Mouse (Mus musculus): ENCODE results near the gene Ndufa8.

Ndufa8 gene

DNA sequence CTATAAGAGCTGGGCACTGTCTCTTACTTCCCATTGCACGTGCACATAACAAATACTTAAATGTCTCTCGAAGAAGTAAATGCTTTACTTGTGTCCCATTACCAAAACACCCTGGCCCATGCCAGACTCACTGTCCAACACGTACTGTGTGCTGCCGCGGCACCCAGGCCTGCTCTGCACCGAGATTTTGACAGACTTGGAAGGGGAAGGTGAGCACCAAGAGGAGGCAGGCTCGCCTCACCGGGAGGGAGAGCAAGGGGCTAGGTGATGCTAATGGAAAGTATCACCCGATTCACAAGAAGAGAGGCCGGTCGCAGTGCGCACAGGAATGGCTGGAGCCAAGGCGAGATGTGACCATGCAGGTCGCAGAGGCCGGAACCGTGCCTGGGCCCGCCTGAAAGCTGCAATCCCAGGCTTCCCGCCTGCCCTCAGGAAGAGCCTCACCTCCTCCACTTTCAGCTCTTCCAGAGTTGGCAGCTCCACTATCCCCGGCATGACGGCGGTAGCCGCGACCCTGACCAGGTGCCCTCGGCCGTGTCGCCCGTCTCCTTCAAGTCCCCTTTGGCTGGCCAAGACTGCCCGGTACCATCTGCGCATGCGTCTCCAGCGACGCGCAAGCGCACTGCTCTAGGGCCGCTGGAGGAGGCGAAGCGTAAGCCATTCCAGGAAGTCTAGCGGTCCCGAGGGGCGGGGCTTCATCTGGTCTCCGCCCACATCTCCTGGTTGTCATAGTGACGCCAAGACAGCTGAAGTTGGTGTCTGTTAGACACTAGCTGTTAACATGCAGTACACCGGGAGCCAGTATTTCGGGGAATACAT lies at the start of gene Ndufa8, which contains the start of gene Morn5:
TSS of gene Ndufa8 (minus strand) at position 659 of the 819 bp plus-strand sequence.
TSS of gene Morn5 (plus strand) at position 711 of the 819 bp plus-strand sequence.
- DNase-seq (ENCODE audit: low spot score): peak; percentile 99

- DNase-seq (ENCODE audit: low spot score): no peak
These were observed 48.8 kb upstream of the Ndufa8 start for GRCm38 (mm10) chr2:36098021-36098420.

- DNase-seq (ENCODE audit: low spot score): no peak
These were observed 48.1 kb upstream of the Ndufa8 start for GRCm38 (mm10) chr2:36097129-36097815.

DNA sequence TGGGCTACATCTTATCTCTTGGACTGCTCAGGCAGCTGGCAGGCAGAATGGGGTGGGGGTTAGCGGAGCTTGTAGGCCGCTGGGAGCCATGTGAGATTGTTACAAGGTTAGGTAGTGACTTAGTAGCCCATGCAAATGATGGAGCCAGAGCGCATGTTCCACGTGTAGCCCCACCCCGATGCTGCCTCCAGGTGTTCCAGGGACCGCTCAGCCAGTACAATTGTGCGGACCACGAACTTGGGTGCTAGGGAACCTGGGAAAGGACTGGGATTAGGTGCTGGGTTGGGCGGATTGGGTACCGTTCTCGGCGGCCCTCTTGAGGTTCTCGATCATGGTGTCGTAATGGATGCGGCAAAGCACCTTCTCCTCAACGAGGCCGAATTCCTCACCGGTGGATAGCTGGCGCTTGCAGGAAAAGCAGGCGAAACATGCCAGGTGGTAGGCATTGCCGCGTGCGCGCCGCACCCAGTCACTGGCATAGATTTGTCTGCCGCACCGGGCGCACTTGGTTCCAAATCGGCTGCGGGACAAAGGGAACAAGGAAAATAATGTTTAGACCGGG lies 44.8 kb upstream of the Ndufa8 start:
- DNase-seq (ENCODE audit: low spot score): no peak

DNA sequence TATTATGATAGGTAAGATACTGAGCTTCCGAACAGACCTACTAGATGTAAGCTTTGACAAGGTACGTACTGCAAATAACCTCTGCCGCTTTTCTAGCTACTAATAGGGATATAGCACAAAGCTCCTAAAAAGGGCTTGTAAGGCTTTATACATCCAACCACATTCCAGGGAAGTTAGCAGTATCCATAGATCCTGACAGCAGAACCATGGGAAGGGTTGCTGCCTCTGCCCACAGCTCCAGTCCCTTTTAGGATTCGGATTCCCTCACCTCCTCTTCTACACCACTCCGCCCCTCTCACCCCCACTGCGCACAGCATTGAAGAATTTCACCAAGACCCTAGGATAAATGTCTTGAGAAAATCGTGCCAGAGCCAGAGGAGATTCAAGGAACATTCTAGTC lies 44.1 kb upstream of the Ndufa8 start:
- DNase-seq (ENCODE audit: low spot score): no peak

DNA sequence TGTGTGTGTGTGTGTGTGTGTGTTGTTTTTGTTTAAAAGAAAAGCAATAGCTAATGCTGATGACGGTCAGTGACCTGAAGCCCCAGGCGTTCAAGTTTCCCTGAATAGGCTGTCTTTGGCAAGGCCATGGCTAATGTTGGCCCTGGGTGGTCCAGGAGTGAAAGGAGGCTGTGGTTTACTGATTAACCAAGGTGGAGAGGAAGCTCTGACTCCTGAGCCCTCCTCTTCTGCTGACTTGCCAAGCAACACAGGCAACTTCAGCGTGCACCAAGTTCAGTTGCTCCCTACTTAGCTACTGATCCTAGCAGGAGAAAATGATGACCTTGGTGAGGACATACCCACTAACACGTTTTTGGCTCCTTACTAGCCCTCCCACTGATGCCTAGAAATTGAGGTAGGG lies 43.5 kb upstream of the Ndufa8 start:
- peak; percentile 30 for DNase-seq (ENCODE audit: low spot score)

- peak; percentile 92 for DNase-seq (ENCODE audit: low spot score)
These were observed 41.9 kb upstream of the Ndufa8 start for GRCm38 (mm10) chr2:36090853-36091741.

DNA sequence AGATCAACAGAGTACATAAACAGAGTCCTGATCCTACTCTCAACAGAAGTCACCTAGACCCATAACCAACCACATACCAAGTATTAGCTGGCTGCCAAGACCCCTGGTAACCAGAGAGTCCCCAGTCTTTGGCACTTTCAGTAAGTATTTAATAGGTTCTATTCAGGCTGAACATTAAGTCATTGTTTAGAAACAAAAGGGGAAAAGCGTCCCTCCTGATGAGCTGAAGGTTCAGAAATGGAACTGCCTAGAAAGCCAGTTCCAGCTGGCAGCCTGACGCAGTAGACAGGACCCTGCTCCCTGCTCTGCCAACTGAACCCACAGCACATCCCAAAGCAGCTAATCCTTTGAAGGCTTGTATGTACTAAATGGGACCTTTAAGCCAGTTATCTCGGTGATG lies 40.0 kb upstream of the Ndufa8 start:
- no peak for DNase-seq (ENCODE audit: low spot score)

- DNase-seq (ENCODE audit: low spot score): no peak
These were observed 35.8 kb upstream of the Ndufa8 start for GRCm38 (mm10) chr2:36085041-36085440.

DNA sequence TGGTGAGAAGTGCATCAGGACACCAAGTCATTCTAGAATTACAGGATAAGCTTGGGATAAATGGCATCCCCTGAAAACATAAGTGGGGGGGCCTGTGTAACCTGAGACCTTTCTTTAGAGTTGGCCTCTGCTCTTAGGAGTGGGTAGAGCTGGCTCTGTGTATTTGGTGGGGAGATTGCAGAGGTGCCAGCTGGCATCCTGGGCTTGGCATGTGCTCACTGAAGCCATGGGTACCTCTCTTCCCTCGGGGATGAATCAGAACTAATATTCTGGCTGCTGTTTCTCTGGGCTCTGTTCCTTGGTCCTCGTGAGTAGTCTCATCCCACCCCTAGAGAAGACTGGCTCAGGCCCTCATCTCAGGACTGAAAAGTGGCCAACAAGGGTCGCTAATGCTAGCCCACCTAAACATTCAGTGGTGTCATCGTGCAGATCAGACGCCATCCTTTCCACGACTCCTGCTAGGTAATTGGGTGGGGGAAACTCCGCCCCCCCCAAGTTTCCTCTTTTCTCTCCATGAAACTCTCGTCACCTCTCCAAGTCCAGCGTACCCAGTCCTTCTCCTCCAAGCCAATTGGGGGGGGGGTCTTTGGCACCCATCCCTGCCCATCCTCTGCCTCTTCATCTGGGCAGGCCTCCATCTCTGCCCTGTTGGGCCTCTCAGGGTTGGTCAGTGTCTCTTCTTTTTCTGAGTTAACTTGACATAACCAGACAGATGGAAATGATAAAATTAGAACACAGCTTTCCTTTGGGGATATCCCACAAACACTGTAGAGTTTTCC lies 33.8 kb upstream of the Ndufa8 start:
- no peak for DNase-seq (ENCODE audit: low spot score)

DNA sequence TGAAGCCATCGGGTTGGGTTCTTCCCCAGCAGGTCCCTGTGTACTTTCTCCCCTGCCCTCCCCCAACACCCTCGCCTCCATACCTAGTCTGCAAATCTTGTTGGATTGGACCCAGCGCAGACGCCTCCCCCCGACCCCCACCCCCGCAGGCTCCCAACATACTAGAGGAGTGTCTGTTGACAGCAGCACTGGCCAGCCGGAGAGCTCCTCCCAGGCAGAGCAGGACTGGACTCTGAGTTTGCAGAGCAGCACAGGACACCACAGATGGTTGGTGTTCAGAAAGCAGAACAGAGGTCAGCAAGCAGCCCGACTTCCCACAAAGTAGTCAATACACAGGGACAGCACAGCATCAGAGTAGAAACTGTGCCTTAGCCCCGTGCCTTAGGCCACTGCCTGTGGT lies 32.2 kb upstream of the Ndufa8 start:
- DNase-seq (ENCODE audit: low spot score): peak; percentile 35

DNA sequence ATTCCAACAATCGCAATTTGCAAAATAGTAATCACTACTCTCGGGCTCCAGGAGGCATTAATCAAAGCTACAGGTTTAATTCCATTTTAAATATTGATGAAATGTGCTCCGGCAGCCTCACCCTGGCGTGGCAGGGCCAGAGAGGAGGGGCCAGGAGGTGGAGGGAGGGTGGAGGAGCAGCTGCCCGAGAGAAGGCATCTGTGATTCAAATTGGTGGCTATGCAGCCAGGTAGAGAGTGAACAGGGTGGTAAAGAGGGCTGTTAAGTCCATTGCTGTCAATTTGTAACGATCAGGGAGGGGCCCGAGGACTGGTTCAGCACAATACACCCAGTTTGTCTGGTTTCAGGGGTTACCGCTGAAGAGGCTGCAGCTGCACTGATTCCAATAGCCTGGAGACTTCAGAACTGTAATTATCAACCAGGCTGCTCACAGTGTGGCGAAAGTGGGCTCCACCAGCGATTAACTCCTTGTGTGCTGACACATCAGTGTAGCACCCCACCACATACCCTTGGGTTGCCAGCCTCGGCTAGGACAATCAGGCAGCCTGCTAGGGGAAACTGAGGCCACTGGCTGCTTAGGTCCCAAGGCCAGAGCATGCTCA lies 28.1 kb upstream of the Ndufa8 start:
- peak; percentile 41 for DNase-seq (ENCODE audit: low spot score)

DNA sequence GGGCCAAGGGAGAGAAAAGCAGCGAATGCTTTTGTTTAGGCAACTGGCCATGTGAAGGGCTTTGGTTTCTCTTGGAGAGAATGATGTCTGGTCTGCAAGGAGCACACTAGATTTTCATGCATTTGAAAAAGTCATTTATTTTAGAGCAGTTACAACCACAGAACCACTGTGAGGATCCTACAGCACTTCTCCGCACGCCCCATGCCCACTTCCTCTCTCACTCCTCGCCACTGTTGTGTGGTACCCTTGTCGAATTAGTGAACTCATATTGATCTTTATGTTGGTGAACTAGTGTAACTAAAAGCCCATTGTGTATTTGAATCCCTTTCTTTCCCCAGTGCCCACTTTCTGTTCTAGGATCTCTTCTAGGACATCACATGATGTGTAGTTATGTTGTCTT lies 26.0 kb upstream of the Ndufa8 start:
- DNase-seq (ENCODE audit: low spot score): no peak

DNA sequence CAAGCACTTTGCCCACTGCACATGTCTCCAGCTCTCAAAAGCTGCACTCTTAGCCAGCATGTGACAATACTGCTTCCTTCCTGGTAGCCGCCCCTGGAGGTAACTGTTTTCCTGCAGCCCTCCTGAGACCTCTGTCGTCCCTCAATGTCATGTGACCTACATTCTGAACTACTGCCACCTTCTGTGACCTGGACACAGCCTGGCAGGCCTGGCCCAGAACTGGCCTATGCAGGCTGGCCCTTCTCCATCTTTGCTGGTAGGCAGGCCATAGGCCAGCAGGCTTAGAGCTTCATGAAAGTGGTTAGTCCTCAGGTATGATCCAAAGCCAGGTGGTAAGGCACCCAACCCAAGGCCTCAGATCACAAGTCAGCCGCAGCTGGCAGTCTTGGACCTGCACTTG lies 24.6 kb upstream of the Ndufa8 start:
- no peak for DNase-seq (ENCODE audit: low spot score)

DNA sequence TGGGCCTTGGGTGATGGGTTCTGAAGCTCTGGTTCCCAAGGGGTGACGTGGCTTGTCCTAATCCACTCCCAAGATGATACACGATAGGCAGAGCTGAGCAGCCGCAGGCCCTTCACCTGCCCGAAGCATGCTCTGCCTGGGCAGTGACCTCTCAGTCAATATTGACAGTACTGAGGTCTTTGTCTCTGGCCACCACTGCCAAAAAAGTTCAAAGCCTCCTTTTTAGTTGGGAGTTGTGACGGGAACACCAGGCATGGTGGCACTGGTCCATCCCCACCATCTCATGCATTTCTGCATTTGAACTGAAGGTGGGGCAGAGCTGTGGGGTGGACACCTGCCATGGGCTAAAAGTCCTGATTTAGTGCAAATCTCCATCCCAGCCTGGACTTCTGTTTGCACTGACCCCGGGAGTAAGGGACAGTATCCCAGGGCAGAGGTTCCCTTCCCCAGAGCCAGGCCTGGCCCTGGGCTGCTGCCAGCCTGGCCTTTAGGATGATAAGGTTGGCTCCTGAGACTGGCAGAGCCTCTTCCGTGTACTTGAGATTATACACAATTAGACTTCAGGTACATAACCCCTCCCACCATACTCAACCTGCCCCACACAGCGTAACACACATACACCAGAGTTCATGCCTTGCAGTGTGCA lies 22.6 kb upstream of the Ndufa8 start:
- DNase-seq (ENCODE audit: low spot score): no peak

DNA sequence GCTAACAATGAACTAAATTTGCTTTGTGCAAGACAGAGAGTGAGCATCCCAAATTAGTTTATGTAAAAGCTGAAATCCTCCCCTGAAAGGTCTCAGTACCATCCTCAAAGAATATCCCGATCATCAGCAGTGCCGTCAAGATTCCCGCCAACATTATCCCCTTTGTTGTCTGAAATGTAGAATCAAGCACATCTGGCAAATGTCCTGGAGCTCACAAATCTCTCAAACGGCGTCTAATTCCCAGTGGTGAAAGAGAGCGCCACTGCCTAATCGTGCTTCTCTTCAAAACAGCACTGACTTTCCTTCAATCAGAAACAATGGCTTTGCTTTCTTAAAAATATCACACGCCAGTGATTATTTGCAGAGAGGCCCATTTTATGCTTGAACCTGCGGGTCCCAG lies 17.9 kb upstream of the Ndufa8 start:
- DNase-seq (ENCODE audit: low spot score): no peak

- no peak for DNase-seq (ENCODE audit: low spot score)
These were observed 12.2 kb upstream of the Ndufa8 start for GRCm38 (mm10) chr2:36061409-36061808.

DNA sequence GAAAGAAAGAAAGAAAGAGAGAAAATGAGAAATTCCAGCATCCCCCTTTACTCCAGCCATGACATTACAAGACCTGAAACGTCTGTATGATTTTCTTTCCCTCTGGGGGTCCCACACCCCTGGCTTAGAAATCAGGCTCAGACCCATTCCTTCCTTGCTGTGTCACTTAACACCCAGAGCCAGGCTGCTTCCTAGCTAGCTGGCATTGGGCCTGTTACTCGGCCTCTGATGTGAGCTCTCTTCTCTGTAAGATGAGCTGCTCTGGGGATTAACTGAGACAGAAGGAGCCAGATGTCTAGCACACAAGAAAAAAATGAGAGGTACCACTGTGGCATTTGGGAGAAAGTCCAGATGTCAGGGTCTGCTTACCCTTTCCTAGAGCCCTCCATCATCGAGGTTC lies 7.0 kb upstream of the Ndufa8 start:
- no peak for DNase-seq (ENCODE audit: low spot score)

DNA sequence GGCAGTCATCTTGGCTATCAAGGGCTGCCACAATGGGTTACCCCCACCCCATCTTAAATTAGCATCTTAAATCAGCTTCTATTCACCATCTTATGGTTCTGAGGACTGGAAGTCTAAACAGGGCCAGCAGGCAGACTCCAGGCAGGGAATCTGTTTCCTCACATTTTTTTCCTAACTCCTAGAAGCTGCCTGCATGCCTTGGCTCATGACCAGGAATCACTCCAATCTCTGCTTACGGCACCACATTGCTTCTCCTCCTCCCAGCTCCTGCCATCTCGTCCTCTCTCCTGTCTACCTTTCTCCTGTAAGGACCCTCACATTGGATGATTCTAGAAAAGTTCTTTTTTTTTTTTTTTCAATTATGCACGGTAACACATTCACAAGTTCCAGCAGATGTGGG lies 4.0 kb upstream of the Ndufa8 start:
- no peak for DNase-seq (ENCODE audit: low spot score)

- DNase-seq (ENCODE audit: low spot score): no peak
These were observed 355 bp upstream of the Ndufa8 start for GRCm38 (mm10) chr2:36049567-36049954.

All from embryo, embryonic 10 days (tissue).